Mouse (Mus musculus) heart, postnatal 0 days (tissue): ENCODE results near the gene Gm7075. TPM values are rescaled to one million over a fixed set of nuclear protein-coding genes. Genes with fewer than 3 reads are reported as not detected.
"Not testable (repeated sequence)": the region's sequence is repeated elsewhere in the genome, so short reads cannot be mapped to it uniquely, and the experiment has no call there.

Source experiments
- ATAC-seq: fragments of 200-750 bp; cut with Nextera tagmentation; 2 replicates; pipeline ENCODE4 v1.8.0; 2017; ENCODE audit warnings: low read depth, moderate number of reproducible peaks, moderate library complexity; ENCODE audit not compliant: insufficient read depth
- DNase-seq: peaks from one replicate; pipeline ENCODE4 v3.0.0-alpha.2; 2016; ENCODE audit warnings: low spot score
- H3K27ac ChIP-seq: fragments of 300-500 bp; sonication (generic); 2 replicates; pipeline ENCODE4 v1.5.1; 2014; ENCODE audit warnings: low read depth, mild to moderate bottlenecking
- H3K27me3 ChIP-seq: fragments of 300-500 bp; sonication (generic); 2 replicates; pipeline ENCODE4 v1.6.1; 2014; ENCODE audit warnings: low read length, mixed read lengths; ENCODE audit not compliant: control insufficient read depth, insufficient read depth
- H3K36me3 ChIP-seq: fragments of 300-500 bp; sonication (generic); replicated peaks from 2 replicates; pipeline ENCODE4 v1.6.1; 2014; ENCODE audit warnings: low read length, mixed read lengths; ENCODE audit not compliant: control insufficient read depth, insufficient read depth
- H3K4me1 ChIP-seq: fragments of 300-500 bp; sonication (generic); 2 replicates; pipeline ENCODE4 v1.6.1; 2014; ENCODE audit warnings: antibody characterized with exemption; ENCODE audit not compliant: control insufficient read depth, insufficient read depth
- H3K4me2 ChIP-seq: fragments of 300-500 bp; sonication (generic); 2 replicates; pipeline ENCODE4 v1.6.1; 2014; ENCODE audit warnings: low read depth, mild to moderate bottlenecking, low read length, moderate library complexity
- H3K4me3 ChIP-seq: fragments of 300-500 bp; sonication (generic); 2 replicates; pipeline ENCODE4 v1.5.1; 2014; ENCODE audit warnings: low read depth, low read length
- H3K9ac ChIP-seq: fragments of 300-500 bp; sonication (generic); replicated peaks from 2 replicates; pipeline ENCODE4 v1.6.1; 2014; ENCODE audit warnings: low read depth, low read length, mixed read lengths
- H3K9me3 ChIP-seq: fragments of 300-500 bp; sonication (generic); replicated peaks from 2 replicates; pipeline ENCODE4 v1.6.1; 2016; ENCODE audit warnings: low read length; ENCODE audit not compliant: control insufficient read depth
- CTCF ChIP-seq: IDR thresholded peaks from 2 replicates; pipeline ENCODE4 v1.5.1; 2016; ENCODE audit warnings: antibody characterized with exemption, control low read depth, low read depth
- EP300 ChIP-seq: IDR thresholded peaks from 2 replicates; pipeline ENCODE4 v1.6.1; 2016; ENCODE audit warnings: antibody characterized with exemption, low read depth
- WGBS: fragments of 180-500 bp; shearing (Covaris S2); extraction: QIAGEN DNeasy Blood & Tissue Kit; methylation state at CpG from one replicate; pipeline ENCODE4 v1.1.7; 2014; 5-methylcytosine and 5-hydroxymethylcytosine counted together
- polyA plus RNA-seq: library from polyadenylated mRNA; unstranded; fragments of >200 nt; fragmentation: Nextera tagmentation; extraction: Ambion mirVana; gene quantifications from 2 replicates; pipeline ENCODE4 v1.2.1, GENCODE M21; 2015
- total RNA-seq: library from RNA; depleted of rRNA; stranded (reverse); fragments of >200 nt; gene quantifications from 2 replicates; pipeline ENCODE4 v1.2.3, GENCODE M21; 2014; ENCODE audit warnings: low replicate concordance

Gm7075 gene
- total and polyA plus RNA-seq, 2 experiments from 2014 or later, result not detected

GRCm38 (mm10) chr10:63423591-63424474 is 2.2 kb upstream of the Gm7075 start:
- H3K4me3 ChIP-seq, result no peak overlapping the region
- TF ChIP-seq EP300 (no peak), CTCF (no peak)
- no peak overlapping the region for H3K4me2 ChIP-seq
- H3K9me3 ChIP-seq, result no peaks in the 10 kb centered on the region
- DNase-seq (no peak), ATAC-seq (no peak)
- H3K4me1 ChIP-seq, result no peaks in the 10 kb centered on the region
- H3K27me3 ChIP-seq, result no peaks in the 10 kb centered on the region
- H3K27ac ChIP-seq, result no peak overlapping the region
- WGBS, result 79% methylated on average over 9 of the region's 9 CpGs
- no peak overlapping the region for H3K9ac ChIP-seq
- no peaks in the 10 kb centered on the region for H3K36me3 ChIP-seq

DNA sequence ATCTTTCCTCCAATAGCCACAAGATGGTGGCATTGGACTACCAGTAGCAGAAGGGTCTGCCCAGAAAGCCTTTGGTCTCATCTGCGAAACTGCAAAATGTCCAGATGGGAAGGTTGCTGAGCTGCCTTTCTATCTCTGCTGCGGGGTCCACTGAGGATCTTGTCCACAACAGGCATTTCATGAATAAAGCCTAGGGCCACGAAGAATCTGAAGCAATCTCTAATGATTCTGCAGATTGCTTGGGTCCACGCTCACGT is 1.1 kb upstream of the Gm7075 start:
- DNase-seq (no peak), ATAC-seq (no peak)
- TF ChIP-seq EP300 (no peak), CTCF (peak; percentile 51)
- Histone ChIP-seq H3K27ac (no peak overlapping the region), H3K9me3 (no peaks in the 10 kb centered on the region), H3K27me3 (no peaks in the 10 kb centered on the region), H3K4me2 (no peak overlapping the region), H3K4me3 (no peak overlapping the region), H3K9ac (no peak overlapping the region), H3K36me3 (no peaks in the 10 kb centered on the region), H3K4me1 (no peaks in the 10 kb centered on the region)
- 83% methylated on average over 5 of the region's 5 CpGs for WGBS

- H3K9me3 ChIP-seq, result no peaks in the 10 kb centered on the region
- no peak for ATAC-seq
- H3K27ac ChIP-seq, result no peak overlapping the region
- H3K4me3 ChIP-seq, result no peak overlapping the region
- no peaks in the 10 kb centered on the region for H3K4me1 ChIP-seq
- no peak overlapping the region for H3K9ac ChIP-seq
- no peak for DNase-seq
- H3K36me3 ChIP-seq, result no peaks in the 10 kb centered on the region
- no peaks in the 10 kb centered on the region for H3K27me3 ChIP-seq
- H3K4me2 ChIP-seq, result no peak overlapping the region
- TF ChIP-seq EP300 (no peak), CTCF (no peak)
- WGBS, result 35% methylated on average over 5 of the region's 5 CpGs
These were observed 4.5 kb downstream of the Gm7075 start for GRCm38 (mm10) chr10:63417061-63417460.

DNA sequence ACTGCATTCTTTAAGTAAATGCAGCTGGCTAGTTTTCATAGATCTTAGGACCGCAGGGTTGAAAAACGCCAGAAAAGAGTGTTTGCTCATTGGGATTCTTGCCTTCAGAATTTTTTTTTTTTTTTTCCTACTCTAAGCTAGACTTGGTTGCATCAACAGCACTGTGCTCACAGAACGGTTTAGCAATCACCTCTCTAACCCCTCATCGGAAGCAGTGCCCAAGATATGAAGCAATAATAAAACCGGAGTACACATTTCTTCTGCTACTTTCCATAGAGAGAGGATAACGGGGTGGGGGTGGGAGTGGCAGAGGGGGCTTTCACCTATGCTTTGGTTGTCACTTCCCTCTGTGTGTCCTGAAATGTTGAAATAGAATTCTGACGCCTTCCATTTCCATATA is 5.7 kb downstream of the Gm7075 start:
- no peak overlapping the region for H3K4me3 ChIP-seq
- no peaks in the 10 kb centered on the region for H3K4me1 ChIP-seq
- peak overlapping the region; percentile 39 for H3K4me2 ChIP-seq
- ATAC-seq (no peak), DNase-seq (no peak)
- no peak overlapping the region for H3K27ac ChIP-seq
- WGBS, result 49% methylated on average over 7 of the region's 7 CpGs
- H3K27me3 ChIP-seq, result no peaks in the 10 kb centered on the region
- no peak overlapping the region for H3K9ac ChIP-seq
- H3K36me3 ChIP-seq, result no peaks in the 10 kb centered on the region
- TF ChIP-seq EP300, result no peak
- TF ChIP-seq CTCF, result no peak
- H3K9me3 ChIP-seq, result no peaks in the 10 kb centered on the region

GRCm38 (mm10) chr10:63415287-63415686 is 6.3 kb downstream of the Gm7075 start:
- no peaks in the 10 kb centered on the region for H3K4me1 ChIP-seq
- no peak overlapping the region for H3K27ac ChIP-seq
- no peak for DNase-seq
- WGBS, result 73% methylated on average over 7 of the region's 7 CpGs
- H3K9me3 ChIP-seq, result no peaks in the 10 kb centered on the region
- TF ChIP-seq CTCF (no peak), EP300 (no peak)
- no peaks in the 10 kb centered on the region for H3K36me3 ChIP-seq
- no peak for ATAC-seq
- no peaks in the 10 kb centered on the region for H3K27me3 ChIP-seq
- H3K4me2 ChIP-seq, result no peak overlapping the region
- H3K9ac ChIP-seq, result no peak overlapping the region
- no peak overlapping the region for H3K4me3 ChIP-seq

DNA sequence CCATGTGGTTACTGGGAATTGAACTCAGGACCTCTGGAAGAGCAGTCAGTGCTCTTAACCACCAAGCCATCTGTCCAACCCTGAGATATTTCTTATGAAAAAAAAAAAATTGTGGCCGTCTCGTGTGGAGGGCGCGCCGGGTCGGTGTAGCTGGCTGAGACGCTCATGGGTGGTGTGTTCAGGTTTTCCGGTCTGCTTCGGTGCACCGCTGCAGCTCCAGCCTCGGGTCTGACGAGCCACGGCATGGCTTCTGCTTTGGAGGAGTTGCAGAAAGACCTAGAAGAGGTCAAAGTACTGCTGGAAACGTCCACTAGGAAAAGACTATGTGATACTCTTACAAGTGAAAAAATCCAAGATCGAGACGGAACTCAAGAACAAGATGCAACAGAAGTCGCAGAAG is 8.8 kb downstream of the Gm7075 start:
- Histone ChIP-seq H3K9ac (no peak overlapping the region), H3K9me3 (no peaks in the 10 kb centered on the region), H3K36me3 (no peaks in the 10 kb centered on the region), H3K4me3 (no peak overlapping the region), H3K27ac (no peak overlapping the region), H3K27me3 (no peaks in the 10 kb centered on the region), H3K4me2 (no peak overlapping the region), H3K4me1 (no peaks in the 10 kb centered on the region)
- ATAC-seq, result no peak
- no peak for DNase-seq
- WGBS, result 86% methylated on average over 17 of the region's 17 CpGs
- TF ChIP-seq EP300, result no peak
- no peak for TF ChIP-seq CTCF

DNA sequence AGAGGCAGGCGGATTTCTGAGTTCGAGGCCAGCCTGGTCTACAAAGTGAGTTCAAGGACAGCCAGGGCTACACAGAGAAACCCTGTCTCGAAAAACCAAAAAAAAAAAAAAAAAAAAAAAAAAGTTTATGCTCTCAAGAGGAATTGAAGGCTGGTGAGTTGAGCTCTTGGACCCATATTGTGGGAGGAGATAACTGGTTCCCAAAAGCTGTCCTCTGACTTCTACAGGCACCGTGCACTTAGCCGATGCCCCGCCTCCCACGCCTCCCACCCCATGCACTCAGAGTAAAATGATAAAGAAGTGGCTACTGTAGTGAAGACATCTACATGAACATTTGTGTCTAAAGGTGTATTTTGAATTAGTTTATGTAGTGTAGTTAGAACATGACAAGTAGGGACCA is 9.9 kb downstream of the Gm7075 start:
- H3K27ac ChIP-seq, ATAC-seq, DNase-seq, H3K36me3 ChIP-seq, H3K27me3 ChIP-seq, H3K4me2 ChIP-seq, H3K4me1 ChIP-seq, H3K9me3 ChIP-seq, H3K9ac ChIP-seq, H3K4me3 ChIP-seq: not testable (repeated sequence)
- WGBS, result 82% methylated on average over 5 of the region's 7 CpGs
